Mouse (Mus musculus) embryonic fibroblast, embryonic 13.5 days (primary cell): ENCODE results near the gene Gm49027.

Source experiments
- CTCF ChIP-seq: IDR thresholded peaks from 2 replicates; pipeline ENCODE4 v1.5.1; 2011; ENCODE audit warnings: mild to moderate bottlenecking, control low read depth, low read length, moderate library complexity, borderline replicate concordance; ENCODE audit not compliant: insufficient read depth
- POLR2A ChIP-seq: IDR thresholded peaks from 2 replicates; pipeline ENCODE4 v1.6.1; 2011; ENCODE audit warnings: low read depth, mild to moderate bottlenecking, control low read depth, low read length, moderate library complexity

- TF ChIP-seq CTCF (no peak), POLR2A (no peak)
Observed at GRCm38 (mm10) chr5:123508921-123509320, 16.4 kb downstream of the Gm49027 start.
